Mouse (Mus musculus) thymus, postnatal 10 days (tissue): ENCODE measurements around the gene Xbp1.
A peak's percentile ranks its signal among the peaks of the same experiment; 100 is the strongest.
"Not testable (repeated sequence)": the region's sequence is repeated elsewhere in the genome, so short reads cannot be mapped to it uniquely, and the experiment has no call there.

Source experiments
- DNase-seq, 2 experiments: peaks; one replicate each; pipeline ENCODE4 v3.0.0; 2021; ENCODE audit warnings: low spot score in 2 of 2

Gene Xbp1

DNA sequence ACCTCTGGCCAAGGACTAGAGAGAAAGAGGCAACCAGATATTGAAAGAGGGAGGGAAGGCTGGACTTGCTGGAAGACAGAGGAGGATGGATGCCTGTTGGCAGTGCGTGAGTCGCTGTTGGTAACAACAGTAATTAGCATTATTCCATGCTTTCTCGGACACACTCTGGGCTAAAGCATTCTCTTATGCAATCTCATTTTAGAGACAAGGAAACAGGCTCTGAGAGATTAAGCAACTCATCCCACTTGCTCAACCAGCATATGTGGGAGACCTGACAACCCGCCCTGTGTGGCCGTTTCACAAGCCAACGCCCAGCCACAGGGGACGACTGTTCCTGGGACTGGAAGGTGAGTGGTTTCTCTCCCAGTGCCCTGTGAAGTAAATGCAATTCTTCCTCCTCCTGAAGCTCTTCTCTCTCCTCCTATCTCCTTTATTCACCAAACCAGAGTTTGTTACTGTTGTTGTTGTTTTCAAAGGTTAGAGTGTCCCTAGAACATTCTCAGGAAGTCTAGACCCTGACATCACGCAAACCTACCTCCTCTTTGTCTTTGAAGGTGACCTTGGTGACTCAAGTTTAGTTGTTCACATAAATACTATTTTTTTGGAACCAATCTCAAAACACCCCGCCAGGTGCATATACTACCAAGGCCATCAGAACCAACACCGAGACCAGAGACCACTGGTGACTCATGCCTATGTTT is 18.0 kb upstream of the Xbp1 start:
- DNase-seq = no peak

GRCm38 (mm10) chr11:5505856-5506575 is 14.4 kb upstream of the Xbp1 start:
- peak; percentile 37 to 47 for DNase-seq

DNA sequence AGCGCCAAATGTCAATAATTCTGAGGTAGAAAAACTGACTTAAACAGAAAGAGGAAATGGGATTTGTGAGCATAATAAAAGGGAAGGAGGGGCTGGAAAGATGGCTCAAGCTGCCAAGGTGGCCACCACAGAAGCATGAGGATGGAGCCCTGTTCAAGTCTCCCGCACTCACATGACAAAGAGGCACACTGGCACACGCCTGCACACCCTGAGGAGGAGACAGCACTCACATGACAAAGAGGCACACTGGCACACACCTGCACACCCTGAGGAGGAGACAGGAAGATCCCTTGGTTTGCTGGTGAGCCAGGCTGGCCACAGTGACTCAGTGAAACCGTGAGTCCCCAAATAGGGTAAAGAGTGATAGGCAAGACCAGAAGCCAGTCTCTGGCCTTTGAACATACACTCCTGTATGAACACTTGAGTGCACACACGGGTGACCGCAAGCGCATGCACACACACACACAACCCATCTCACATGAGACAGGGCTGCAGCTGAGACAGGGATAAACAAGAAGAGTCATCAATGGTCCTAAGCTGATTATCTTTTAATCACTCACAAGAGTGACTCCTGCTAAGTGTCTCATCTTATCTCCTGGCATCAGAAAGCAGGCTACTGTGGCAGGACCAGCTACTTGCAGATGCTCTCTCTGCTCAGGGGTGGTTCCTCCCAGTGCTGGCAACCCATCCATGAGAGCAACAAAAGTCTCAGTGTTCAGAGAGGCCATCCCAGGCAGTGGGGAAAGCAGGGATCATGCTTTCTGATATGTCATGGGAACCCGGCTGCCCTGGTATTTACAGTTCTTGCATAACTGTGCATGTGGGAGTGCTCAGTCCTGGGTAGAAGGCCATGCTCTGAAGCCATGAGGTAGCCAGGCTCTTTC is 11.0 kb upstream of the Xbp1 start:
- peak; percentile 30 to 44 for DNase-seq

GRCm38 (mm10) chr11:5510099-5510391 is 10.4 kb upstream of the Xbp1 start:
- no peak for DNase-seq

DNA sequence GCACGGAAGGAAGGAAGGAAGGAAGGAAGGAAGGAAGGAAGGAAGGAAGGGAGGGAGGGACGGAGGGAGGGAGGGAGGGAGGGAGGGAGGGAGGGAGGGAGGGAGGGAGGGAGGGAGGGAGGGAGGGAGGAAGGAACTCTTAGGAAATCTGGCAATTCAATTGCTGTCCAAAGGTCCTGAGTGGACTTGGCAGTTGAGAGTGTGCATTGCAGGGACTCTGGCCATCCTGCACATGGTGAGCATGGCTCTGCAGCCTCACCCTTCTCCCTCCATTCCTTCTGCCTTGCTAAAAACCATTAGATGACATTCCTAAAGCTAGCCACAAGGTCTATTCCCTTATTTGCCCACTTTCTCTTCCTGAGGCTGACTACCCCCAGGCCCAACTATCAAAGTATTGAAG is 9.8 kb upstream of the Xbp1 start:
- DNase-seq = not testable (repeated sequence)

DNA sequence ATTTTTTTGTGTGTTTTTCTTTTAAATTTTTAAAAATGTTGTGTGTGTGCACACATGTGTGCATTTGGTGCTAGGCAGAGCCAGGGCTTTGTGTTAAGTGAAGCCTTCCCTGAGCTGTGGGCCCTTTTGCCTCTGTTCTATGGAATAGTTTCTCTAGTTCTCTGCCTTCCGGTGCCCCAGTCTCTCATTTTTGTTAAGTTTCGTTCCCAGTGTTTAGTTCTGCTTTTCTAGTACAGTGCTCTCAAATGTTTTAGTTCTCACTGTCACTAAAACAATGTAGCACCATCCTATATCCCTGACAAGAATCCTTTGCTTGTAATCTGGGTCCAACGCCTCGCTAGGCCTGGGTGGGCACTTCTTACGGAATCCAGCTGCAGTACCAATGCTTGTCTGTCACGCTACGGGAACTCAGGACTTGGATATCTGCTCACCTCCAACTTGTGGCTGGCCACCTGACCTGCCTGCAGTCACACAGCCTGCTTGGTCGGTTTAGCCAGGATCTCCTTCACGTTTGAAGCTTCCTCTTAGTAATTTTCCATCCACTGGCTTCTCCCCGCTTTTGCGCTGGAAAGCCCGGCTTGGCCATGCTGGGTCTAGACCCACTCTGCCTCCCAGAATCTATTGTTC is 8.2 kb upstream of the Xbp1 start:
- DNase-seq = no peak

DNA sequence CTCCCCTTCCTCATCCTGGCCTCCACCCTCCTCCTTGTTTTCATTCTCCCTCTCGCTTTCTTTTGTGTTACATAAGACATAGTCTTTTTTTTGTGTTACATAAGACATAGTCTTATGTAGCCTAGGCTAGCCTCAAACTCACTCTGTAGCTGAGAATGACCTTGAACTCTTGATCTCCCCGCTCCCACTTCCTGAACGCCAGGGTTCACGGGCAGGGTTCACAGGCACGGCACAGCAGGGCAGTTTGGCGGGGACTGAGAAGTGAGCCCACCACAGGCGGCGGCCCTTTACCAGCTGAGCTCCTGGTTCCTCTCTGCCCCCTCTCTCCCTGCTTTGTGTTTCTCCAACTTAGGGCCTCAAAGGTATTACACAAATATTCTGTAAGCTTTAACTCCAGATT is 7.5 kb upstream of the Xbp1 start:
- DNase-seq = no peak

GRCm38 (mm10) chr11:5514091-5514490 is 6.4 kb upstream of the Xbp1 start:
- DNase-seq = no peak

DNA sequence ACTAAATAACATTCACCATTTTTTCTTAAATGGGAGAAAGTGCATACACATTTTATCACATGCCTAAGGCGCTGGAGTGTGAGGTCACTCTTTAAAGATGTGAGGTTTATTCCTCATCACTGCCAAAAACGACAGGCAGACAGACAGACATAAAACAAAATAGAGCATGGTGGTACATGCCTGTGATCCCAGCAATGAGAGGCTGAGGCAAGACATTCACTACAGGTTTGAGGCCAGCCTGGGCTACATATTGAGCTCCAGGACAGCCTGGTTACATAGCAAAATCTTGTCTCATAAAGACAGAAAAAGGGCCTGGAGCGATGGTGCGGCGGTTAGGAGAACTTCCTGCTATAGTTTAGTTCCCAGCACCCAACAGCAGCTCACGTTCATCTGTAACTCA is 5.3 kb upstream of the Xbp1 start:
- no peak for DNase-seq

- no peak for DNase-seq
Measured at GRCm38 (mm10) chr11:5515655-5516054, 4.8 kb upstream of the Xbp1 start.

DNA sequence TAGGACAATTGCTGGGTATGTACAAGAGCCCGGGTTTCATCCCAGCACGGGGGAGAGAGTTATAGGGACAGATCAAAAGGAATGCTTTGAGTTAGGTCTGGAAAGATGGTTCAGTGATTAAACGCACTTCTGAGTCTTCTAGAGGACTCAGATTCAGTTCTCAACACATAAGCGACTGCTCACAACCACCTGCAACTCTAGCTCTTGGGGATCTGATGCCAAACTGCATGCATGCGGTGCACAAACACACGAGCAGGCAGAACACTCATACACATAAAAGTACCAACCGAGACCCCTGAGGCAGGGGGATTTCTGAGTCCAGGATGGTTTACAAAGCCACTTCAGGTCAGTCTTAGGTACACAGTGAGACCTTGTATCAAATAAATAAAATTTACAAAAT is 4.3 kb upstream of the Xbp1 start:
- DNase-seq = no peak

DNA sequence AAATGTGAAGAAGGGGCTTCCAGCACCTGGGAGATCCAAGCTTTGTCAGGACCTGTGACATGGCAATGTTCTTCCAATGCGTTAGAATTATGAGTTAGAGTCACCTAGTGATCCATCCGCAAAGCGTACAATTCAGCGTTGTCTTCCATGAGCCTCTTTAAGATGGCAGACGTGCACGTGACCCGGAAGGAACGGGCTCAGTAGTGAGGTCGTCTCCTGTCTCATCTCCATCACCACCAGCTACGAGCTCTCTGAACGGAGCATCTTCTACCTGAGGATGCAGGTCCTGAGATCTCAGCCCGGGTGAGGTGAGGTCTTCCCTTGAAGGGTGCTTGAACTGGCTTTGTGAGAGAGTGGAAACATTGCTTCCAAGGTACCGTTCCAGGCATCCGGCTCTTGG is 3.8 kb upstream of the Xbp1 start:
- no peak for DNase-seq

DNA sequence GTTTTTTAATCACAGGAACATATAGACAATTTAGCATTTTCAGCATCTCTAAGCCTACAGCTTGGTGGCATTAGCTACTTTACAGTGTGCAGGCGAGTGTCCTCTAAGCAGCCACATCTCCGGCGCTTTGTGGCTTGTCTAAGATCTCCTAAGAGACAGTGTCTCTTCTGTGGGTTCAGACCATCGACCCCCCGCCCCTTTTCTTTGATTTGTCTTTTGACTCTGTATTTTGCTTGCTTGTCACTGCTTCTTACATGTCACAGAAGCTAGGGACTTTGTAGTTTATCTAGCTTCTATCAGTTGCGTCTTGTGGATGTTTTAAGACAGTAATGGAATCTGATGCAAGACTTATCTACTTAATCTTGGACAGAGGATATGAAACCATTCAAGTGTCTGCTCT is 3.1 kb upstream of the Xbp1 start:
- DNase-seq = no peak

DNA sequence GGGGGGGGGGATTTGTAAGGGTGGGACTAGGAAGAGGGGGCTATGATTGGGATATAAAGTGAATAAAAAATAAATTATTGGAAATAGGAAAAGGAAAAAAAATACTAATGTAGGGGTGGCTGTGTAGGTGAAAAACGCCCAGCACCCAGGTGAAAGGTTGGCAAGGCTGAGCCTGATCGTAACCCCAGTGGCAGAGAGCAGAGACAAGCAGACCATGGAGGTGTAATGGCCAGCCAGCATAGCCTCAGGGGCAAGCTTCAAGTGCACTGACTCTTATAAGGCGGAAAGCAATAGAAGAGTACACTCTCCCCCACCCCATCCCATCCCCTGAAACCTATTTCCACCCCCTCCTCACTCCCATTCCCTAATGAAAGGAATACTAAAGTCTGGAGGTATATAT is 778 bp upstream of the Xbp1 start:
- no peak for DNase-seq

- no peak for DNase-seq
Measured at GRCm38 (mm10) chr11:5521266-5521515, 732 bp downstream of the Xbp1 start.

- peak; percentile 62 to 64 for DNase-seq
Measured at GRCm38 (mm10) chr11:5521516-5522291, 1.2 kb downstream of the Xbp1 start.

- DNase-seq = no peak
Measured at GRCm38 (mm10) chr11:5522798-5523415, 2.4 kb downstream of the Xbp1 start.

DNA sequence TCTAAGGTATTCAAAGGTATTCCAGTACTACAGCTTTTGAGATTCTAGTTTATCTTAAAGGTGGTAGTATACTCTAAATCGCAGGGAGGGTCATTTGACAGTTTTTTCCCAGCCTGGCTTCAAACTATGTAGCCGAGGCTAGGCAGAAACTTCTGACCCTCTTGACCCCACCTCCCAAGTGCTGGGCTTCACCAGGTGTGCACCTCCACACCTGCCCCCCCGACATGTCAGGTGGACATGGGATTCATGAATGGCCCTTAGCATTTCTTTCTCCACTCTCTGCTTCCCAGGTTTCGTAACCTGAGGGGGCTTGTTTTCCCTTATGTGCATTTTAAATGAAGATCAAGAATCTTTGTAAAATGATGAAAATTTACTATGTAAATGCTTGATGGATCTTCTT is 5.0 kb downstream of the Xbp1 start:
- no peak for DNase-seq

DNA sequence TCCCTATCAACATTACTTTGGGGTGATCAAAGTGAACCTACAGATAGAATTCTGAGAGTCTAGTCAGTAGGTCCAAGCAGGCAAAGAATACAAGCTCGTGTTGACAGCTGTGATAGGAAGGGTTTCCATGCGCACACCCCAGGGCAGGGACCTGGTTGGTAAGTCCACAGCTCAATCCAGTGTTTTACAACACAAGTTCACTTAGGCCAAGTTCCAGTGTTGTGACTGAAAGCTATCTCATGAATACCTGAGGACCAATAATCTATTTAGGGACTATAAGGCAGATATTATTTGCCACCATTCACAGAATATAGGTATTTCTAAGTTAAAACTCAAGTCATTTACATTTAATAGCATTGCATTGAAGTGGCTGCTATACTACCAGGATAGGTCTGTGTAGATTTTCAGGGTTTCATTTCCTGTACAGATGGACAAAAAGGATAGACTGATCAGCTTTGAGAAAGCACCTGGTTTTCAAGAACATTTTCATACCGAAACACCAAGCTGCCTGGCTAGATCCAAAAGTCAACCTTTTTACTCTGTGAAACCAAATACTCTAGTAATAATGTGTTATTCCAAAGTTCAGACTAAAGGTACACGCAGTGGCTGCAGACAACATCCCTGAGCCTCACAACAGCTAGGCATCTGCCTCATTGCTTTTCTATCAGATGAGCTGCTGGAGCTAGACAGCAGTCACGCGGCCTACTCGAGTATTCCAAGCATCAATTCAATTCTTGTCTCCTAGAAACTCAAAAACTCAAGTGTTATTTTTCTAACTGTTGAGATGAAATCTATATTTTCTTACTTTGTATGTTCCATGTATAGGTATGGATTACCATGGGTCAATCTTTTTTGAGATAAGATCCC is 6.3 kb downstream of the Xbp1 start:
- DNase-seq = no peak

DNA sequence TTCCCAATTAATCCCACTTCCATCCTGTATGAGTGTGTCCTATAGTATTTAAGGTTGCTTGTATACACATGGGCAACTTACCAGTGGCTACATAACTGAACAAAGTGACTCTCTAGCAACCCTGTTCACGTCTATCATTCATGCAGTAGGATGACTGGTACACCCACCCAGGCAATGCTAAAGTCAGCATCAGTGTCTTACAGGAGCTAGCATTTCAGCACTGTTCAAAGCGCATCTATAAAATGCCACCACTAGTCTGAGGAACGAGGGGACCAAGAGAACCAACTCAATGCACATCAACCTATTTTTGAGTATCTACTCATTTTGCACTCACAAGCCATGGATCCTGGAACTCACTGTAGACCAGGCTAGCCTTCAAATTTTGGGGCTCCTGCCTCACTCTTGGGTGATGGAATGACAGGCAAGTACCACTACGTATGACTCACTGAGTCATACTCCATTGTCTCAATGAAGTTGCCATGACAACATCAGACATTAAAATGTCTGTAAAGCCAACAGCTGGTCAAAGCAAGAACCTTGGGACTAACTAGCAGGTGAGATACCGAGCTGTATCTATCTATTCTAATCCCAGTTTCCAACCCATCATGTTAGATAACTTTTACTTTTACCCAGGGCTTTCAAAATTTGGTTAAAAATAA is 7.5 kb downstream of the Xbp1 start:
- DNase-seq = no peak
